Mouse (Mus musculus) gastrocnemius, postnatal 25 days (tissue): ENCODE results near the gene Prkacb. TPM values are rescaled to one million over a fixed set of nuclear protein-coding genes. Genes with fewer than 3 reads are reported as not detected.

Experiments used
- DNase-seq: peaks from one replicate; pipeline ENCODE4 v3.0.0; 2022
- long read RNA-seq, 2 experiments: library from polyadenylated mRNA; stranded (forward); transcript quantifications; one replicate each; pipeline ENCODE4 v2.0.0; 2021
- total RNA-seq, 2 experiments: library from RNA; stranded (reverse); gene quantifications; 1 replicate in 1 of 2; 2 replicates in 1 of 2; pipeline ENCODE4 v1.2.3; 2021

The Prkacb gene
- 10 to 100 TPM; 34.8 to 35.1 TPM for total RNA-seq
- long read RNA-seq, experiment 1, full-length matches to known transcripts: 7 of 12 reads
- long read RNA-seq, experiment 1, partial matches to known transcripts: 1 of 12 reads
- long read RNA-seq, experiment 1, other reads (novel, unspliced or antisense): 4 of 12 reads
- long read RNA-seq, experiment 2, full-length matches to known transcripts: 15 of 20 reads
- long read RNA-seq, experiment 2, partial matches to known transcripts: 1 of 20 reads
- long read RNA-seq, experiment 2, other reads (novel, unspliced or antisense): 4 of 20 reads

DNA sequence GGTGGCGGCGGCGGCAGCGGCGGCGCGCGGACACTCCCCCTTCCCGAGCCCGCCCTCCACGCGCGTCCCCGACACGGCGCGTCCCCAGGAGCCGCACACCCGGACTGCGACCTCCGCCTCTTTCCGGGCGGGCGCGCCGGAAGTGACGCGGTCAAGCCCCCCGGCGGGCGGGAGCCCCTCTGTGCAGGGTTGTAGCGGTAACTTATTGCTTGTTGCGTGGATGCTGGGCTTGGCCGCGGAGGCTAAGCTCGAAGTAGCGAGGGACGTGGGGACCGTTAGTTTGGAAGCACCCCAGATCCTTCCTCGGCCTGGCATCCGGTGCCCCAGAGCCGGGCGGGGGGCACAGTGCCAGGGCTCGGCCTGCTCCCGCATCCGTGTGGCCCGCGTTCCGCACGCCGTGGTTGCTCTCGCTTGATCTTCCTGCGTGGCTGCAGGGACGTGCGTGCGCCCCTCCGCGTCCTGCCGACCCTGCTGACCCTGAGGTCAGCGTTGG, at the start of gene Prkacb:
TSS of gene Prkacb (minus strand) at position 90 of the 493 bp plus-strand sequence.
- DNase-seq: peak; percentile 91

DNA sequence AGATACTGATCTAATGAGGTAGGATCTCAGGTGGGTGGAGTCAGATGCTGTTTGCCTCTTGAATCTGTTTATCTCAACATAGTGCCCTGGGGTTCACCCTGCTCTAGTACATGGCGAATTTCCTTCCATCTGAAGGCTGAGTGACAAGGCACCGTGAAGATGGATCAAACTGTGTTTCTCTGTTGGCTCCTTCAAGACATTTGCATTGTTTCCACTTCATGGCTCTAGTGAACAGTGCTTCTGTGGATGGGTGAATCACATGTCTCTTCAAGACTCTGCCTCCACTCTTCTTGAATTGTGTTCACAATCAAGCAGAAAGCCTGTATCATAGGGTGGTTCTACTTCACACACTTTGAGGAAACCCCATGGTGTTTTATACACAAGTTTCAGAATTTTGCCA, 47.5 kb upstream of the Prkacb start:
- no peak for DNase-seq

DNA sequence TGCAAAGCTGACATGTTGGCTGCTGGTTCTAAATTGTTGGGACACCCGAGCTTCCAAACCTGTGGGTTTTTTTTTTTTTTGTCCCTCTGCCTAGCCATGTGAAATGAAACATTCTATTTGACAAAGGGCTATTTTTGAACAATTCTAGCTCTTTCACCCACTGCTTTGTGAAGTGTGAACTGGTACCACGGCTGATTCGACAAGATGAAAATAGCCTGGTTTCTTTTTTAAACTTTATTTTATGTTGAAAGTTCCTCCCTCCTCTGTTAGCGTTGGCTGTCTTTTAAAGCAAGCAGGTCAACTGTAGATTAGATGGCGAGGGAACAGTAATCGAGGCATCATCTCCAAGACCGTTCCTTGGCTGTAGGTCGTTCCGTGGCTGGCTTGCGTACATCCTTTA, 44.6 kb upstream of the Prkacb start:
- no peak for DNase-seq

DNA sequence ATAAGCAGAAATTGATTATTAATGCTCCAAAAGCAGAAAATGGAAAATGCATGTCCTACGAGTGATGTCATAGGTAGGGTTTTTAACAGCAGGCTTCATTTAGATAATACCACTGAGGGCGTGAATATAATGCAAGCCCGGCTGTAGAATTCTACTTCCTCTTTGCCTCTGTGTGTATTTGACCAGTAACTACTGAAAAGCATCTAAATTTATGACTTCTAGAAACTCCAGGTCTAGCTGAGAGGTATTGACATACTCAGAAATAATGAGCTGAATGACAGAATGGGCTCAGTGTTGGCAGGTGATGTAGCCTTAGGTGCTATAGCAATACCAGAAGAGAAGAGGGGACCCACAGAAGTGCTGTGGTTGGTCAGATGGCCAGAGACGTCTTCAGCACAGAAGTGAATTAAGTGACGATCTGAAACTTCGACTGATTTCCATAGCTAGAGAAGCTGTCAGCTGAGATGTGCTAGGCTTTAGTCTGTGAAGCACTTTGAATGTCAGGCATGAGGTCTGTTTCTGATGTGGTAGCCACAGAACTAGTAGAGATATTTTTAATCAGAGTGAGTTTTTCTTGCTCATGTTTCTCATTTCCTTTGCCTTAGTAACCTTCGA, 41.8 kb upstream of the Prkacb start:
- no peak for DNase-seq

DNA sequence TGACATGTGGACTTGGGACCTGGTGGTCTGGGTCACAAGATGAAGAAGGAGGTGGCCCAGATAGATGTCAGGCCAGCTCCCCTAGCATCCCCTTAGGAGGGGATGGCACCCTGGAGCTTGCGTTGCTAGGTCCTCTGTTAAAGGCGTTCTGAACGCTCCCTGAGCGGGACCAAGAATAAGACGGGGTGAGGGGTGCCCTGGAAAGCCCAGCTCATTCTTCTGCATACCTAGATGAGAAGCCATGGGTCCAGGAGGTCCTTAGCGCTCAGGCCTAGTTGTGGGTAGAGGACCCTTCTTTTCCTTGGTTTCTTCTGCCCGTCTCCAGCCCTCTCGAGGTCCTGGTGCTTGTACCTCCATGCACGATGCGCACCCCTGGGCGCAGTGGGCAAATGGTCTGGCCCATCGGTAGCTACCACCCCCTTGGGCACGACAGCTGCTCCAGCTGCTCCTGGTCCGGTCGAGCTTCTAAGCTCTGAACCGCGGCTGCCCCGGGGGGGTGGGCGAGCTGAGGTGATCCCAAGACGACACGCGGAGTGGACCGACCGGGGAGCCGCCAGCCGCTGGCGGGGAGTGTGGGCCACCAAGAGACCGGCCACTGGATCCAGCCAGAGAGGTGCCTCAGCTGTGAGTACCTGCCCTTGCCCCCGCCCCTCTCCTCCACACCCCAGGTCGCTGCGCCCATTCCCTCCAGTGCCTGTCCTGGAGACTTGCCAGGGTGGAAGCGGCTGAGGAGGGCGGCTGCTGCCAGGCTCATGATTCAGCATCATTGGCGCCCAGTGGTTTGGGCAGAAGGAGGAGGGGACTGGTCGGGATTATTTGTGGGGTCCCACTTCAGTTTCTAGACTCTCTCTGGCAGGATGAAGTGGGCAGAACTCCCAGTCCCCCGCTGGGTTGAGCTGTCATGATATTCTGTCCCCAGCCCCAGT, 39.4 kb upstream of the Prkacb start, which contains the start of gene Ttll7:
TSS of gene Ttll7 (plus strand) at position 402 of the 926 bp plus-strand sequence.
- peak; percentile 78 for DNase-seq

DNA sequence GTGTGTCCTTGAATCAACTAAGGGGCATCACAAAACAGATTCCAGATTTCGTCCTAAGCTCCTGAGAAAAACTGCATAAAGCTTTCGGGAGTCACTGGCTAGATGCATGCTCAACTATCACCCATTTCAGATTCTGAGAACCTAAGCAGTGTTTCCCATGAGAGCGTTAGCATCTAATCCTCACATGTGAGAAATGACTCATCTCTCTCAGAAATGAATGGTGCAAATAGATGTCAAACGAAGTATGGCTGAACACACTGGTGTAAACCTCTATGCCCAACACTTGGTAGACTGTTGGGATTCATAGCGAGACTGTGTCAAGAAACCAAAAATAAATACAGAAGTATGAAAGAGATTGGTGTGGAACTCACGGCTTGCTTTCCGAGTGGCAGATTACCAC, 36.6 kb upstream of the Prkacb start:
- DNase-seq: no peak

DNA sequence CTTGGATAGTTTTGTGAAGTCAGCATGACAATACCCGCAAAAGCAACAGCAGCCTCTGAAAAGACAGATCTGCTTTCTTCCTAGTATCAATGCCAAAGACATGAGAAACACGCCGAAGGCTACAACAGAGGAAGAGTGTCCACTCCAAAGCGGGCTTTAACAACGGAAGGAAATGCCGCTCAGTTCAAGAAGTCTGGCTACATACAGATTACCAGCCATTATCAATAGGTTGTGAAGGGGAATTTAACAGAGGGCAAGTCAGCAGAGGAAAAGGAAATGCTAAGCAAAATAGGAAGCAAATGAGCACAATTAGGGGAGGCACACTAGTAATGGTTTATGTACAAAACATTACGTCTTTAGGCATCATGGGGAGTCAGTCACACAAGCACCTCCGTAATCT, 35.3 kb upstream of the Prkacb start:
- DNase-seq: no peak

DNA sequence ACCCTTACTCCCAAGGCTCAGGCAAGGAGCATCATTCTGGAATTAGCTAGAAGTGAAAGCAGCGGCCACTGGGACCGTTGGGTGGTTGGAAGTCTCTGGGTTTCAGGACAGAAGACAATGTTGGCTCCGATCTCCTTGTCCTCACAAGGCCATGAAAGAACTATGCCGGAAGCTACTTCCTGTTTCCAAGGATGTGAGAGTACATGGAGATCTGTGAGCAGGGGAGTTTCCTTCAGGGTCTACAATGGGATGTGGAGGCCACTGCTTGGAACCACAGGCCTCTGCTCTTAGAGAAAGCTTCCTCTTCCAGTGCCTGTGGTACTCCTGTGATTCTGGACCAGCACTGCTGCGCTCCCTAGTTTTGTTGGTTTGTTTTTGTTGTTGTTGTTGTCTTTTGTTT, 33.4 kb upstream of the Prkacb start:
- DNase-seq: peak; percentile 12

DNA sequence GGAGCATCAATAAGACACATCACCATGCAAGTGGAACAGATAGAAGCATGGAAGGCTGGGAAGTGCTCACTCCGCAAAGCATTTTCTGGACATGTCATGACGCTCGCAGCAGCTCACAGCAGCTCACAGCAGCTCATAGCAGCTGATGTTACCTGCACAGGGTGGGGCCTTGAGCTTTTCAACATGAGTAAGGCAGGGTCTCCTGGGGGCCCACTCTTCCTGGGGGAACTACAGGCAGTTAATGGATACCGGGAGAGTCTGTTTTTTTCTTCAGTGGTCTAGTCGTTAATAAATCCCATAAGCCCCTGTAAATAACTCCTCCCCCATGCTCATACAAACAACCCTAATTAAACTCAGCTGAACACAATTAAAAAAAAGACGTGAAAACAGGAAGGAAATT, 30.7 kb upstream of the Prkacb start:
- no peak for DNase-seq

DNA sequence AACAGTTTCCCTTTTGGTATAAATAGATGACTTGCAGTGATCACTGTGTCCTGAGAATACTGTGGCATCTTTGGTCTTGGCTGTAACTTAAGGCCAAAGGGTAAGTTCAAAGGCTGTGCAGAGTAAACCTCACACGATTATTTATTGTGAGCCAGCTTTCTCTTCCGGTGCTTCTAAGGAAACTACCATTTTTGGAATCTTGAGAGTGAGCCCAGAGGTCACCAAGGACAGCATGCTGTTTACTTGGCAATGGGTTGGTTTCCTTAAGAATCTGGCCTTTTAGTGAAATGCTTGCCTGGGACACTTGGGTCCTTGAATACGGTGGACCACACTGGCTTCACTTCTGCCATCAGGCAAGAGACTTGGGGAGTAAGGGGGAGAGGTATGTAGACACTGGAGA, 30.0 kb upstream of the Prkacb start:
- no peak for DNase-seq

DNA sequence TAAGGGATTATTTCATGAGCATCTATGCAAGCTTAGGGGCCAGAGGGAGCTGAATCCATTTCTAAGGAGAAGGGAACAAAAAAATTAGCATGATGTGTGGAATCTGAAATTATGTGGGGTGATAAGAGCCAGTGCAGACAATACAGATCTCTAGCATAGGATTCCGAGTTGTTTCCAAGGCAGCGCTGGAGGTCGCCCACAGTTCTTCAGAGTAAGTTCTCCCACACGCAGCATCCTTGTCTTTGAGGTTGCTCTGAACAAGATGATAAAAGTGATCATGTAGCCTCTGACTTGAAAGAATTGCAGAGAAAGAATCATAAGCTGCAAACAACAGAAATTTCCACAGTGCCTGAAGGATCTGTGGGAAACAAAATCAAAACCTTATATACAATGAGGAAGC, 7.9 kb upstream of the Prkacb start:
- no peak for DNase-seq

DNA sequence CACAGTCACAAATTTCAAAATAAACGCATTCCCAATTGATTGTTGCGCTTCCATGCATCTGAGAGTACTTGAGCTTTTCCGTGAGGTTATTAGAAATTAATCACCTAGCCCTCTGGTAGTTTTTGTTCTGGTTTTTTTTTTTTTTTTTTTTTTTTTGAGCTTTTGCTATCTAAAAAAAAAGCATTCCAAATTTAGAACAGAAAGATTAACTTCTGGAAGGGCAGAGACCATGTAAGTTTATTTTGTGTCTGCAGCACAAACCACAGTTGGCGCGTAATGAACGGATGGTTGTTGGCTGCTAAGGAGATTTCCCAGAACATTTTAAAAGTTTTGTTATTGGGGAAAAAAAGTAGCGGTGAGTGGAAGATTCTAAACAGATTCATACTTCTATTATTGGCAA, 834 bp upstream of the Prkacb start:
- no peak for DNase-seq

DNA sequence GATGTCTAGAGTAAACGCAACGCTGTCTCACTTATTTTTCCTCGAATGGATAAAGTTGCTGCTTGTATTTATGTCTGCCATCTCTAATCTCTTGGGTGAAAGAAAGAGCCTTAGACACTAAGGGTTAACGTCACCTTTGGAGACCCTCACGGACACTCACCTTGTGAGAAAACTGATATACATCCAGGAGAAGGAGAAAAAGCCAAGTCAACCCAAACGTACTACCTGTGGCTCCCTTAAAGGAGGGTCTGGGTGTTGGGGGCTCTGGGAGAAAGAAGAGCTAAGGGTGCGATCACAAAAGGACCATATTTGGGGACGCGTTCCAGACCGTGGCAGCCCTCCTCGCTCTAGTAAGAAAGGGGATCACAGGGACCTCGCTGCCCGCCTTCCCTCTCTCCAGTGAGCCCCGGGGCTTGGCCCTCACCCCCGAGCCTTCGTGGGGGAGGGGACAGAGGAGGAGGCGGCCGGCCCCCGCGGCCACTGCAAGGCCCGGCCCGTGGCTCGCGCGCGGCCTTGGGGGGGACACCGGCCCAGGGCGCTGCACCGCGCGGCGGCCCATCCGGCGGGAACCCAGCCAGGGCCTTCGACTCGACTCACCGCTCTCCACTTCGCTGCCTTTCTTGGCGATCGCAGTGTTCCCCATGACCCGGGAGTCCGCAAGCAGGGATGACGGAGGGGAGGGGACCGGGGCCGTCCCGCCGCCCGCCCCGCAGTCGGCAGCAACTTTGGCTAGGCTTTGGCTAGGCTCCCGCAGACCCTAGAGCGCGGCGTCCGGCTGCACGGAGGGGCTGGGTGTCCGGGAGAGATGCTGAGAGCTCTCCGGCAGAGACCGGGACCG, 530 bp downstream of the Prkacb start:
- no peak for DNase-seq

DNA sequence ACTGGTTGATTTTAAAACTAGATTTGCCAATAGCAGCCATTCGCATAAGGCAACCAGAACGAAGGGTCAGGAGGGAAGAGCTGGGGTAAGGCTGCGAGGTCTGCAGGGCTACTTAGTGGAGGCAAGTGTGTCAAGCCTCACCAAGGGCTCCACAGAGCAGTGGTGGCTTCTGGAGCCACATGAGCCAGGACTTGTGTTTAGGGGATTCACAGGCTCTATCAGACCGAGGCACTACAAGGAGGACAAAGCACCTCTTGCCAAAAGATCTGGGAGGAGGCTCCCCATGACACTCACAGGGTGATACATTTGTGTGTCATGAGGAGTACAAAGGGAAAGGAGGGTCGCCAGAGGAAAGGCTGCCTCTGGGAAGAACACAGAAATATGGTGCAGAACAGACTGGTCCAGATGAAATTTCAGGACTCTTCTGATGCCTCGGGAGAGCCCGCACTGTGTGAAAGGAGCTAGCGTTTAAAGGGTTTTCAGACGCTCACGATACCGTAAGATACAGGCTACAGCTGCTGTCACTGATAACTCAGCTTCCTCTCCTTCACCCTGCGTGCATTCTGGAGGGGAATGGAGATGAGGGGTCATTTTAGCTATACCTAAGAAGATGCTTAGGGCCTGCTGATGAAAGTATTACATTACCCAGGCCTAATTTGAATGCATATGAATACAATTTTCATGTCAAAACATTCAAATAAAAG, 19.1 kb downstream of the Prkacb start:
- no peak for DNase-seq

DNA sequence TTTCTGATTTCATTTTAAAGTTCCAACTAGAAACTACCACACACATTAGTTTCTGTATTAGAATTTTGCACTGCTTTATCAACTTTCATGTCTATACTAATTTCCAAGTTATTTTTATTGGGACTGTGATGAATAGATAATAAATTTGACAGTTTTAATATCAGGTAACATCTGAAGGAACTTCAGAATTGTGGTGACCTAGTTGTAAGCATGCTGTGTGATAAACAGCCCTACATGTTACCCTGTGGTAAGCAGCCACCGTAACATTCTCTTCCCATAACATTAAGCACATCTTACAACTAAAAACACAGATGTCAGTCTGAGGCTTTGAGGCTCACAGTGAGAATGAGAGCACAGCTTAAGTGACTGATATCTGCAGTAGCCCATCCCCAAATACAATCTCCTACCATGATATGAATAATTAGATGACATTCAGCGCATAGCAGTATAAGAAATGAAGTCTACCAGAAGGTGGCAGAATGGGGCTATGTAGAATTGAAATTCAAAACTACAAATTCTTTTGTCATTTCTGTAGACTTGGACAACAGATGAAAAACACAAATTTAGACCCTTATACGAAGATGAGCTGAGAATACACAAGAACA, 20.5 kb downstream of the Prkacb start:
- no peak for DNase-seq

DNA sequence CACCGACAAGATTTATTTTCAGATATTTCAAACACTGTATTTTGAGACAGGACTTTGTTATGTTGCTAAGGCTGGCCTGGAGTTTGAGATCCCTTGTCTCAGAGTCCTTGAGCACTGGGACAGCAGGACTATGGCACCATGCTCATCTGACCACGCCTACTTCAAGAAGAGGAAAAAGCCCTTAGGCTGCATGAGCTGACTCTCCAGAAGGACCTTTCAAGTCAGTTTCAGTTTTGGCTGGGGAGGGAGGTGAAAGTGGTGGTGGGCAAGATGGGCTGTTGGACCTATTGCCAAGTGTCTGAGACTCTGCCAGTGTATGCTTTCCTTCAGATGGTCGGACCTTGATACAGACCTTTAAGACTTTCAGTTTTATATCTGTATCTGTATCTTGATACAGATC, 28.6 kb downstream of the Prkacb start:
- DNase-seq: no peak

DNA sequence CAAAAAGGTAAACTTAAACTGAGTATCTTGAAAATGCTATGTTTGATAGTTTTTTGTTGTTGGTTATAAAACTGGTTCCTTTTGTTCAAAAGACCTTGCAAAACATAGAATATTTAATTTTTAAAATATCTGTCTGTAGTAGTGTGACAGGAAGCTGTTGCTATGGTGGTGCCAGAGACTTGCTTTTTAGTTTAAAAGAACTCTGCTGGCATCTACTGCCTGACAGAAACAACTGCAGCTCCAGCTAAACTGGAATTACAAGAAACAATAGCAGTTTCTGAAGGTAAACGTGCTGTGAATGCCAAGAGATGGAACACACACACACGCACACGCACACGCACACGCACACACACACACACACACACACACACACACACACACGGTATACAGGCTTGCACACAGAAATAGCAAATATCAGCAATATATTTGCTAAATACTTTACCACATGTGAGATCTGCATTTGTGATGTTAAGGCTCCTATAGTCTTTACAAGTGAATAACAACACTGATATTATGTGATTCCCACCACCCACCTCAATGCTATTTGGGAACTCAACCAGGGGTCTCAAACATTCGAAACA, 29.1 kb downstream of the Prkacb start:
- DNase-seq: no peak

DNA sequence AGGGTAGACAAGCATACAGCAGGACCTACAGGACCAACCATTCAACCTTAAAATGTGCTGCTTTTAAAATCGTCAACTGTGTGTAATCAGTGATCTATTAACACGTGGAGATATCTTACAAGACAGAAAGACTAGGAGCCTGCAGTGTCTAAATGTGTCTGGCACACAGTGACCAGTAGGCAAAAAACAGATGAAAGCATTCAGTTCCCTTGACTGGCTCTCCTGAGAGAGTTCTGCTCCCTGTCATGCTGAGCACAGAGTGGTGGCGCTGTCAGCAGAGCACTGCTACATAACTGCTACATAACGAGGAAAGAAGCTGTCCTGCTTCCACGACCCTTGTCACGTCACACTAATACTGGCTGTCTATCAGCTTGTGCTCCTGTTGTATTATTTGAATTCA, 30.2 kb downstream of the Prkacb start:
- no peak for DNase-seq

DNA sequence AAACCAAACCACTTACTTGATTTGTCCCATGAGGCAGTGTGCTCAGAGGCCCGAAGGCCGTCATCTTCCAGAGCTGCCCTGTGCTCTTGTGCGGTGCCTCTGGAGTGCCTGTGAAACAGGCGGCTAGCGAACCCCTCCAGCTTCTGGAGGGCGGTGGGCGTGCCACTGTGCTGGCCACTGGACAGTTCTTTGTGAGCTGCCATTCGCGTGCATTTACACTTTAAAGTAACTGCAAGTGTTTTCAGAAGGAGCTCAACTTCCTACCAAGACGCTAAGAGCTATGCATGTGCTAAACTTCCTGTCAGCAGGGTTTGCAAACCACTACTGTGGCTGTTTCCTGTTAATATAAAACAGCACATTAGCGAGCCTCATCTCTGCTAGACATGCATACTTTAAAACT, 31.7 kb downstream of the Prkacb start:
- DNase-seq: peak; percentile 14

DNA sequence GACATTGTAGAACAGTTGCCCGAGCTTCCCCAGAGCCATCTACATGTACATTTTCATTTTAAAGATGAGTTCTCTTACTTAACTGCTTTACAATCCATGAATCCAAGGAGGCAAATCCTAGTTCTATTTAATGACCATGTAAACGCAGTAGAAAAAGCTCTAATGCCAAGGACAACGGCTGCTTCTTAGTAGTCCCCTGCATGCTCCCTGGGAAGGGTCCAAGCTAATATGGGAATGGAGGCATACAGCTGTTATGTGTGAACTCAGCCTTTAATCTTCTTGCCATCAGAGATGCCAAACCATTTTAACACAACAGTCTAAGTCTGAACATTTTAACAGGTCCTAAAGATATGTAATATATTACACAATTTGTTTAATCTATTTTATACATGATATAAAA, 32.5 kb downstream of the Prkacb start:
- DNase-seq: no peak

DNA sequence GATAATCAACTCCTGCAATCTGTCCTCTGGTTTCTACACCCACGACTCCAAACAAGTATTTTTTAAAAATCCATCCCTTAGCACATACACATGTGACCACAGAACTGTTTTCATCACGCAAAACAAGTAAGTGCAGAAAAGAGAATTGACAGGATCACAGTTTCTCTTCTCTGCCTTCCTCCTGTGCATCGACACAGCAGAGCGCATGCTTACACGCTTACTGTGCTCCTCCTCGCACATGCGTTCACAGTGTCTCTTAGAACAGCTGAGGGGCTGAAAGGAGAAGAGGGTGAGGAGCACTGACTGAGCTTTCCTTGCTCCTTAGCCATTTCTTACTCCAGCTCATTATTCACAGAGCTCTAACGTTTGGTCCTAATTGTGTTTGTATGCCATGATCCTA, 33.9 kb downstream of the Prkacb start:
- DNase-seq: no peak
